Comparison of ENCODE assay signal across 28 mouse cellular contexts in genomic region chr14:54953664-54954206, GRCm38 (mm10). TPM values are rescaled to one million over a fixed set of nuclear protein-coding genes. Genes with fewer than 3 reads are reported as not detected.
DNase-seq lines count a peak whose midpoint lies in the region; ATAC-seq and TF ChIP-seq lines count a peak whose summit lies in the region.
"Had no signal": no experiment of that assay in that cellular context is flagged by ENCODE, and none has a peak within 500 bp of the region (broad histone marks: within the 10 kb centered on the region; RNA-seq: fewer than 3 reads in every experiment).

No protein-coding gene starts in this region.

- no peak for TF ChIP-seq CTCF in heart, adult 2 months (IDR thresholded peaks at IDR 0.05)
- no peak for TF ChIP-seq CTCF in heart, postnatal 0 days (IDR thresholded peaks at IDR 0.05; ENCODE audit: low read depth)

- WGBS in heart, adult 2 months: 52% methylated on average over 8 of the region's 8 CpGs
- 74% methylated on average over 8 of the region's 8 CpGs for WGBS in heart, embryonic 12.5 days
- WGBS in heart, postnatal 0 days: 84% methylated on average over 8 of the region's 8 CpGs

- intact Hi-C loops in heart, adult 2 months (cut with DNase I): no loop called here
- intact Hi-C loops in heart, postnatal 10 days (cut with DNase I): no loop called here
- intact Hi-C loops in heart, postnatal 14 days (cut with DNase I): no loop called here
- intact Hi-C loops in heart, postnatal 36 days (cut with DNase I): no loop called here

- H3K36me3 ChIP-seq in heart, adult 2 months (ENCODE audit: control insufficient read depth, insufficient read depth, low read length): peaks cover 3% of the 10 kb centered on the region
- peaks cover 90% of the 10 kb centered on the region for H3K36me3 ChIP-seq in heart, embryonic 12.5 days
- H3K36me3 ChIP-seq in heart, postnatal 0 days (replicated peaks; ENCODE audit: control insufficient read depth, insufficient read depth, low read length): peaks cover 91% of the 10 kb centered on the region
- H3K36me3 ChIP-seq: embryonic facial prominence, embryonic 10.5 days; embryonic facial prominence, embryonic 12.5 days; forebrain, embryonic 15.5 days; G1E had no signal

- H3K4me3 ChIP-seq in heart, adult 2 months: no peak overlapping the region
- H3K4me3 ChIP-seq in heart, embryonic 12.5 days: no peak overlapping the region
- H3K4me3 ChIP-seq in heart, postnatal 0 days (ENCODE audit: low read depth, low read length): no peak overlapping the region
- H3K4me3 ChIP-seq: embryonic facial prominence, embryonic 10.5 days; embryonic facial prominence, embryonic 12.5 days; forebrain, embryonic 13.5 days; forebrain, embryonic 15.5 days had no signal

- no peak overlapping the region for H3K4me2 ChIP-seq in heart, embryonic 12.5 days
- H3K4me2 ChIP-seq in heart, postnatal 0 days (ENCODE audit: low read depth, low read length): no peak overlapping the region; the same call in 1 of the 2 replicates
- H3K4me2 ChIP-seq: embryonic facial prominence, embryonic 12.5 days; forebrain, embryonic 13.5 days; forebrain, embryonic 15.5 days had no signal

- H3K9me3 ChIP-seq in heart, embryonic 12.5 days (replicated peaks): no peaks in the 10 kb centered on the region
- H3K9me3 ChIP-seq in heart, postnatal 0 days (replicated peaks; ENCODE audit: control insufficient read depth, low read length): no peaks in the 10 kb centered on the region
- H3K9me3 ChIP-seq: embryonic facial prominence, embryonic 10.5 days; embryonic facial prominence, embryonic 12.5 days; forebrain, embryonic 13.5 days; forebrain, embryonic 15.5 days; G1E had no signal

- H3K4me1 ChIP-seq in heart, adult 2 months (ENCODE audit: control insufficient read depth, insufficient read depth, low read length): no peaks in the 10 kb centered on the region; the same call in 1 of the 2 replicates
- peaks cover 27% of the 10 kb centered on the region for H3K4me1 ChIP-seq in heart, embryonic 12.5 days (replicated peaks)
- no peaks in the 10 kb centered on the region for H3K4me1 ChIP-seq in heart, postnatal 0 days (ENCODE audit: control insufficient read depth, insufficient read depth)
- H3K4me1 ChIP-seq: embryonic facial prominence, embryonic 10.5 days; embryonic facial prominence, embryonic 12.5 days; forebrain, embryonic 13.5 days; forebrain, embryonic 15.5 days had no signal

- H3K27ac ChIP-seq in heart, adult 2 months: no peak overlapping the region
- H3K27ac ChIP-seq in heart, embryonic 12.5 days (ENCODE audit: poor library complexity, severe bottlenecking): peak overlapping the region; percentile 15; the same call in 1 of the 2 replicates
- H3K27ac ChIP-seq in heart, postnatal 0 days (ENCODE audit: low read depth): peak overlapping the region; percentile 63; the same call in 1 of the 2 replicates
- H3K27ac ChIP-seq: embryonic facial prominence, embryonic 10.5 days; embryonic facial prominence, embryonic 12.5 days; forebrain, embryonic 13.5 days; forebrain, embryonic 15.5 days had no signal

- peak overlapping the region; percentile 1; the same call in 1 of the 2 replicates for H3K9ac ChIP-seq in heart, adult 2 months (ENCODE audit: low read depth, low read length)
- H3K9ac ChIP-seq in heart, embryonic 12.5 days: no peak overlapping the region
- 0 out of 2 replicates have a peak overlapping the region, but pooled peaks have one; percentile 7 for H3K9ac ChIP-seq in heart, postnatal 0 days (replicated peaks; ENCODE audit: low read depth, low read length)
- H3K9ac ChIP-seq: embryonic facial prominence, embryonic 12.5 days; forebrain, embryonic 13.5 days; forebrain, embryonic 15.5 days had no signal

- TF ChIP-seq EP300 in heart, adult 2 months (IDR thresholded peaks at IDR 0.05; ENCODE audit: insufficient read depth, low read depth, low read length): peak; percentile 97
- TF ChIP-seq EP300 in heart, postnatal 0 days (IDR thresholded peaks at IDR 0.05; ENCODE audit: low read depth): peak; percentile 90; the same call in 1 of the 2 replicates

- ATAC-seq in heart, embryonic 12.5 days (ENCODE audit: insufficient number of reproducible peaks, low FRiP score): no peak
- ATAC-seq in heart, postnatal 0 days (ENCODE audit: insufficient read depth, low read depth): peak; percentile 2; the same call in 1 of the 2 replicates
- ATAC-seq: activated CD4-positive, CD25-positive, alpha-beta regulatory T cell, adult 4 months; CD4-positive, CD25-positive, alpha-beta regulatory T cell, adult 4 months; forebrain, embryonic 13.5 days; forebrain, embryonic 15.5 days; Patski had no signal

- no peaks in the 10 kb centered on the region for H3K79me2 ChIP-seq in heart, adult 2 months (replicated peaks; ENCODE audit: control insufficient read depth, insufficient read depth, low read length)

- no peaks in the 10 kb centered on the region; the same call in 1 of the 2 replicates for H3K27me3 ChIP-seq in heart, adult 2 months (ENCODE audit: control insufficient read depth, insufficient read depth, low read length)
- peaks cover 8% of the 10 kb centered on the region for H3K27me3 ChIP-seq in heart, embryonic 12.5 days (replicated peaks)
- H3K27me3 ChIP-seq in heart, postnatal 0 days (ENCODE audit: control insufficient read depth, insufficient read depth, low read length): no peaks in the 10 kb centered on the region
- H3K27me3 ChIP-seq: embryonic facial prominence, embryonic 12.5 days; forebrain, embryonic 13.5 days; forebrain, embryonic 15.5 days had no signal

- peak; percentile 85; the same call in 1 of the 2 replicates for TF ChIP-seq POLR2A in heart, adult 2 months (IDR thresholded peaks at IDR 0.05; ENCODE audit: insufficient read depth, low read depth, low read length)

- no peak for DNase-seq in heart, adult 2 months
- DNase-seq in heart, postnatal 10 days: no peak
- DNase-seq in heart, postnatal 14 days: no peak
- DNase-seq in heart, postnatal 0 days (ENCODE audit: low spot score): no peak
- DNase-seq in heart, postnatal 36 days: no peak
- DNase-seq: adrenal gland, adult 8-10 months; adrenal gland, postnatal 14 days; adrenal gland, postnatal 36 days; B cell, adult 2 months; cerebellum, adult 11-12 months; cerebellum, adult 2 months; cerebellum, adult 9-10 months; cerebellum, postnatal 10 days; cerebellum, postnatal 25 days had no signal

RNA-seq across cellular contexts. Expression of gene Myh6, which starts 13.0 kb away (rescaled TPM):
- over 10,000 TPM; 19,033 to 21,149 TPM for total RNA-seq in heart, adult 2 months (2021)
- 6,249 and 7,266 TPM in 2 replicates for polyA plus RNA-seq in heart, adult 2 months (2012; rRNA removed)
- over 10,000 TPM; 20,580 to 20,870 TPM for total RNA-seq in heart, postnatal 10 days (2021)
- polyA plus RNA-seq in heart, embryonic 12.5 days (2016; fragmentation: Nextera tagmentation; extraction: Ambion mirVana): 2,737 and 2,858 TPM in 2 replicates
- total RNA-seq in heart, postnatal 14 days (2021): over 10,000 TPM; 23,215 to 24,603 TPM
- total RNA-seq in heart, postnatal 0 days (2014; rRNA removed; ENCODE audit: low replicate concordance): 3,860 and 3,976 TPM in 2 replicates
- 8,242 and 9,737 TPM in 2 replicates for polyA plus RNA-seq in heart, postnatal 0 days (2015; fragmentation: Nextera tagmentation; extraction: Ambion mirVana)
- total RNA-seq in heart, postnatal 36 days (2021): over 10,000 TPM; 23,066 to 24,862 TPM
- total RNA-seq: adrenal gland, adult 8-10 months; adrenal gland, postnatal 36 days had no signal
- polyA plus RNA-seq: activated CD4-positive, CD25-positive, alpha-beta regulatory T cell, adult 4 months; CD4-positive, CD25-positive, alpha-beta regulatory T cell, adult 4 months; forebrain, embryonic 11.5 days had no signal

RNA-seq across cellular contexts. Expression of gene Cmtm5, which starts 17.7 kb away (rescaled TPM):
- total RNA-seq in heart, adult 2 months (2021): under 1 TPM in 1 of 2 experiments, not detected in 1; 0.30 TPM
- 1.8 and 2.9 TPM in 2 replicates for polyA plus RNA-seq in heart, adult 2 months (2012; rRNA removed)
- under 1 TPM in 1 of 2 experiments, not detected in 1; 0.91 TPM for total RNA-seq in heart, postnatal 10 days (2021)
- polyA plus RNA-seq in heart, embryonic 12.5 days (2016; fragmentation: Nextera tagmentation; extraction: Ambion mirVana): 0.57 and 0.89 TPM in 2 replicates
- total RNA-seq in heart, postnatal 14 days (2021): under 1 TPM; 0.49 to 0.60 TPM
- total RNA-seq in heart, postnatal 0 days (2014; rRNA removed; ENCODE audit: low replicate concordance): 3.1 and 8.1 TPM in 2 replicates
- 0.34 and 0.85 TPM in 2 replicates for polyA plus RNA-seq in heart, postnatal 0 days (2015; fragmentation: Nextera tagmentation; extraction: Ambion mirVana)
- total RNA-seq in heart, postnatal 36 days (2021): under 1 TPM in 1 of 2 experiments, not detected in 1; 0.46 TPM
- total RNA-seq: CH12.LX, G1E had no signal
- polyA plus RNA-seq: CD4-positive, CD25-positive, alpha-beta regulatory T cell, adult 4 months; G1E; Patski had no signal

RNA-seq across cellular contexts. Expression of gene Il25, which starts 21.2 kb away (rescaled TPM):
- not detected for total RNA-seq in heart, adult 2 months (2021)
- not detected in 2 replicates for polyA plus RNA-seq in heart, adult 2 months (2012; rRNA removed)
- total RNA-seq in heart, postnatal 10 days (2021): not detected
- polyA plus RNA-seq in heart, embryonic 12.5 days (2016; fragmentation: Nextera tagmentation; extraction: Ambion mirVana): not detected in 2 replicates
- not detected for total RNA-seq in heart, postnatal 14 days (2021)
- not detected in 2 replicates for total RNA-seq in heart, postnatal 0 days (2014; rRNA removed; ENCODE audit: low replicate concordance)
- polyA plus RNA-seq in heart, postnatal 0 days (2015; fragmentation: Nextera tagmentation; extraction: Ambion mirVana): 0.11 TPM in 1 of 2 replicates, not detected in the other
- not detected for total RNA-seq in heart, postnatal 36 days (2021)
- total RNA-seq: adrenal gland, adult 18-20 months; adrenal gland, adult 8-10 months; adrenal gland, postnatal 14 days; adrenal gland, postnatal 36 days; CH12.LX; G1E had no signal
- polyA plus RNA-seq: activated CD4-positive, CD25-positive, alpha-beta regulatory T cell, adult 4 months; CD4-positive, CD25-positive, alpha-beta regulatory T cell, adult 4 months; embryonic facial prominence, embryonic 10.5 days; forebrain, embryonic 11.5 days; G1E; Patski had no signal

RNA-seq across cellular contexts. Expression of gene Gm17428, which starts 23.0 kb away (rescaled TPM):
- total RNA-seq in heart, adult 2 months (2021): not detected
- polyA plus RNA-seq in heart, adult 2 months (2012; rRNA removed): not detected in 2 replicates
- not detected for total RNA-seq in heart, postnatal 10 days (2021)
- not detected in 2 replicates for polyA plus RNA-seq in heart, embryonic 12.5 days (2016; fragmentation: Nextera tagmentation; extraction: Ambion mirVana)
- not detected for total RNA-seq in heart, postnatal 14 days (2021)
- not detected in 2 replicates for total RNA-seq in heart, postnatal 0 days (2014; rRNA removed; ENCODE audit: low replicate concordance)
- polyA plus RNA-seq in heart, postnatal 0 days (2015; fragmentation: Nextera tagmentation; extraction: Ambion mirVana): not detected in 2 replicates
- not detected for total RNA-seq in heart, postnatal 36 days (2021)
- total RNA-seq: adrenal gland, adult 18-20 months; adrenal gland, adult 8-10 months; adrenal gland, postnatal 14 days; adrenal gland, postnatal 36 days; CH12.LX; G1E had no signal
- polyA plus RNA-seq: activated CD4-positive, CD25-positive, alpha-beta regulatory T cell, adult 4 months; CD4-positive, CD25-positive, alpha-beta regulatory T cell, adult 4 months; cerebellum, adult 2 months; cortical plate, adult 2 months; embryonic facial prominence, embryonic 10.5 days; embryonic facial prominence, embryonic 12.5 days; embryonic facial prominence, embryonic 14.5 days; forebrain, embryonic 11.5 days; forebrain, embryonic 13.5 days; forebrain, embryonic 15.5 days; G1E; Patski had no signal

RNA-seq across cellular contexts. Expression of gene Efs, which starts 27.8 kb away (rescaled TPM):
- 1 to 10 TPM; 1.9 to 3.0 TPM for total RNA-seq in heart, adult 2 months (2021)
- 5.1 and 5.4 TPM in 2 replicates for polyA plus RNA-seq in heart, adult 2 months (2012; rRNA removed)
- total RNA-seq in heart, postnatal 10 days (2021): 1 to 10 TPM; 7.4 TPM
- polyA plus RNA-seq in heart, embryonic 12.5 days (2016; fragmentation: Nextera tagmentation; extraction: Ambion mirVana): 15.0 and 16.7 TPM in 2 replicates
- 1 to 10 TPM; 4.1 to 4.6 TPM for total RNA-seq in heart, postnatal 14 days (2021)
- 12.5 and 22.2 TPM in 2 replicates for total RNA-seq in heart, postnatal 0 days (2014; rRNA removed; ENCODE audit: low replicate concordance)
- polyA plus RNA-seq in heart, postnatal 0 days (2015; fragmentation: Nextera tagmentation; extraction: Ambion mirVana): 3.9 and 4.1 TPM in 2 replicates
- 1 to 10 TPM; 2.5 to 2.8 TPM for total RNA-seq in heart, postnatal 36 days (2021)
- total RNA-seq: CH12.LX, G1E had no signal
- polyA plus RNA-seq: activated CD4-positive, CD25-positive, alpha-beta regulatory T cell, adult 4 months; CD4-positive, CD25-positive, alpha-beta regulatory T cell, adult 4 months; G1E; Patski had no signal
